Mouse (Mus musculus): ENCODE measurements around the gene Stoml2.
A peak's percentile ranks its signal among the peaks of the same experiment; 100 is the strongest.
"Not testable (repeated sequence)": the region's sequence is repeated elsewhere in the genome, so short reads cannot be mapped to it uniquely, and the experiment has no call there.

The Stoml2 gene

DNA sequence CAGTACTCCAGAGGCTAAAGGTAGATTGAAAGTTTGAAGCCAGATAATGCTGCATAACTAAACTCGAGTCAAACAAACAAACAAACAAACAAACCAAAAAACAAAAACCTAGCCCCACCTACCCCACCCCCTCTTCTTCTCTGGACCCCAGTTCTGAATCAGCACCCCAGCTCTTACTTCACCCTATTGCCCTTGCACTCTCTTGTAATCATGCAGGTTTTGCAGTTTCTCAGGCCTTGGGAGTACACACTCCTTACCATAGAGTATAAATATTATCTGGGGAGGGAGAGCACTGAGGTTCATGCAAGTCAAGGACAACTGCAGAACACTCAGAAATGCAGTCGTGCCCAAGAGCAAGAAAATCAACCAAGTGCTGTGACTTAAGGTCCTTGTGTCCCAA lies 30.2 kb downstream of the Stoml2 start:
- no peak for DNase-seq

DNA sequence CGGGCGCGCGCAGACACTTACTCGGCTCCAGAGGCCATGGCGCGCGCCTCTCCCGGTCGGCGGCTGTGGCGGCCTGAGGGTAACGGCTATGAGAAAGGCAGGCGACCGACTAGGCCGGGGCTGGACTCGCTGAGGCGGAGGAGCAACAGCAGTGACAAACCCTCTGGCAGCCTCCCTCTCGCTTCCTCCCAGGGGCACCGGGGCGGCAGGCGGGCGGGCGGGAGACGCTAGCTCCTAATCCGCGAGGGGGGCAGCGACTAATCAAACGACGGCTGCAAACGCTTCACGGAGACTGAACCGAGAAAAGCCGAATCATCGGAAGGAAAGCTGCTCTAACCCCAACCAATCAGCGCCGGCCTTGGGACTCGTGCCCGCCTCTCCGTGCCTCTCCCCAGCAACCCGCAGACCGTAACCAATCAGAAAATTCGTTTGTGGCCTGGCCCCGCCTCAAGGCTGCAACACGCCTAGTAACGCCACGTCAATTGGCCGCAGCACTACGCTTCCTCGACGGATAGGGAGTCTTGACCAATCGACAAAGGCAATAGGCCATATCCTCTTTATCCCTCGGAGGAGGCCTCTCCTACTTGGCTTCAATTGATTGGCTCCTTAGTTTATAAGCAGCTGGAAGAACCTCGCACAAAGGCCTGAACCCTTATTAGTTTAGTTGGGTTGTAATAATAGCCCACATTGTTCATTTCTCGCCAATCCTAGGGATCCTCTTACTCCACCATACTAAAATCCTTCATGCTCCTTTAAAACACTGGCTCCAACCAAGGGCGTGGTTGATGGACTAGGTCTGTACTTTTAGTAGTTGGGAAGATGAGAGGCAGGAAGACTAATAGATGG lies 31.1 kb downstream of the Stoml2 start, which contains the start of gene Vcp:
Vcp (minus strand) TSS at position 367 of the 846 bp plus-strand sequence.
- peak; percentile 99 to 100 for DNase-seq

DNA sequence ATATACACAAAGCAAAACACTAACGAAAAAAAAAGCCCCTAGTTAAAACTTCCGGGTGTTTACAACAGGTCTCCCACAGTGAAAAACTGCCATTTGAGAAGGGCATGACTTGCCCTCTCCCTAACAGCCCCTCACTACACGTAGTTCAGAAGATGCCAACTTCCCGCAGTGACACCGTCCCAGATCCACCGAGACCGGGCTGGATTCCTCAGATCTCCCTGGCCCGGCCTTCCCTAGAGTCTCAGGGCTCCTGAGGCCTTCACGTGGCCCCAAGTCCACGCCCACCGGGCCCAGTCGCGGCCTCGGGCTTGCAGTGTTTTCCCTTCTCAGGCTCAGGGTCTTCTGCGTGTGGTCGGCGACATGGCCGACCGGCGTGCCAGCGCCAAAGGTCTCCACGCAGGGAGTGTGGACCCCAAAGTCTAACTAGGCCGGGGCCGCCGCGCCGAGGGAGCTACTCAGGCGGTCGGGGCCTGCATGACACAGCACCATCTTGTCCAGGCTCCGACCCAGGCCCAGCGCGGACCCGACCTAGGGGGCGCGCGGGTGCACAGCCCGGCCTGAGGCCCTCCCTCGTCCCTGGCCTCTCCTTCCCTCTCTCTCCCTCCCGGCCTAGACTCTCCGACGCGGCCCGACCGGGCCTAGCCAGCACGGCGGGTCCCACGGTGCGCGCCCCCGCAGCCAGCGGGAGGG lies 31.9 kb downstream of the Stoml2 start:
- DNase-seq, result peak; percentile 79 to 87

DNA sequence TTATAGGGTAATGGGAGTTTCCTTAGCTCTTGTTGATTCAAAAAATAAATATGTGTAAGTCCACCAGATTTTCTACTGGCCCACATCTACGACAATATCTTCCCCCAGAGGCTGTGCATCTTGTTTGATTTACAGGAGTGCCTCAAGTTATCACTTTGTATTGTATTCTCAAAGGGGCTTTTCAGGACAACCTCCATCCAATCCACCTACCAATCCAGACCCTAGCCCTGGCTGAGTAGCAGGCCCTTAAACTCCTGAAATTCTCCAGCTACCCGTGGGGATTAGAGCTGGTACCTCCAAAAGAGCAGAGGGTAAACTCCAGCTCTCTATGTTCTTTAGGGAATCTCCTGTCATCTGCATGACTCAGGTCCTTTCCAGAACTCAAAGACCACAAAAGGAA lies 33.5 kb downstream of the Stoml2 start:
- no peak for DNase-seq

DNA sequence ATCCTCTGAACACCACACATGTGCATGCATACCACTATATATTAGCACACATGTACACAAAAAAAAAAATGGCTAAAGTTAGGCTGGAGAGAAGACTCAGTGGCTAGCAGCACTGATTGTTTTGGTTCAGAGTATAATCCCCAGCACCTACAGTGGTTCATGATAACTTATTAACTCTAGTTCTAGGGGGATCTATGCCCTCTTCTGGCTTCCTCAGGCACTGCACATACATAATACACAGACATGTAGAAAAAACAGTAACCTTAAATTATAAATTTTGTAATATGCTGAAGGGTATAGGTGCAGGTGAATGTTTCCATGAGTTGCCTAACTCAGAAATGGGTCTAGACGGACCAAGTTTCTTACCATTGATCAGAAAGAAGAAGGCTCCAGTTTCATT lies 43.2 kb downstream of the Stoml2 start:
- no peak for DNase-seq

DNA sequence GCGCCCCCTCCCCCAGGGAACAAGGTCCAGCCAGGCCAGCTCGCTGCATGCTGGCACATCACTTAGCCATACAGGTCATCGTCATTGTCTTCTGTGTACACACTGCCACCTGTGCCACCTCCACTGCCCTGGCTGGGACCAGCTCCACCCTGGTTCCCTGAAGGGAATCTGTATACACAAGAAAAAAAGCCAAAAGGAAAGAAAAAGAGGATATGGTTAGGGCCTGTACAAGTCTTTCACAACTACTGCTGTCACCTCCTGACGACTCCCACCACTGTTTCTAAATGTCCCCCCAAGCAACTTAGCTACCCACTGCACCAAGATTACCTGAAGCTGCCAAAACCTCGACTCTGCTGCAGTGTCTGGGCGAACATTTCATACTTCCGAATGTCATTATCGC lies 51.0 kb downstream of the Stoml2 start:
- DNase-seq, result not testable (repeated sequence)

DNA sequence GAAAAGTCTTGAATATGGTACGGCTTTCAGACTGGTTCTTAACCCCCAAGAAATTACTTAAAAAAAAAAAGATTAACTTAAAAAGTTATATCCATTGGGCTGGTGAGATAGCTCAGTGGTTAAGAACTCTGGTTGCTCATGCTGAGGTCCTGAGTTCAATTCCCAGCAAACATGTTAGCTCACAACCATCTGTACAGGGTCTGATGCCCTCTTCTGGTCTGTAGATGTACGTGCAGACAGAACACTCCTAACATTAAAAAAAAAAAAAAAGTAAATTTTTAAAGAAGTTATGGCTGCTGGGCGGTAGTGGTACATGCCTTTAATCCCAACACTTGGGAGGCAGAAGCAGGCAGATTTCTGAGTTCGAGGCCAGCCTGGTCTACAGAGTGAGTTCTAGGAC lies 53.4 kb downstream of the Stoml2 start:
- DNase-seq, result no peak

Data from lung, postnatal 4 days (tissue).